Mouse (Mus musculus): ENCODE data around the gene Dsp. TPM values are rescaled to one million over a fixed set of nuclear protein-coding genes. Genes with fewer than 3 reads are reported as not detected.

Gene Dsp
- total and polyA plus RNA-seq, 2 experiments from 2014 or later, result 0.47 to 0.76 TPM

GRCm38 (mm10) chr13:38218686-38219085 lies 67.6 kb downstream of the Dsp start:
- TF ChIP-seq CTCF (IDR thresholded peaks at IDR 0.05; ENCODE audit: low read depth), result no peak
- ATAC-seq (no peak), DNase-seq (no peak)
- H3K27ac ChIP-seq (ENCODE audit: low read depth, low read length), result no peak overlapping the region
- H3K4me3 ChIP-seq (ENCODE audit: low read depth, low read length), result no peak overlapping the region
- no peaks in the 10 kb centered on the region for H3K27me3 ChIP-seq (ENCODE audit: insufficient read depth, low read length)
- WGBS, result 92% methylated on average over 3 of the region's 3 CpGs
- no peak overlapping the region for H3K9ac ChIP-seq
- H3K9me3 ChIP-seq (ENCODE audit: low read length), result no peaks in the 10 kb centered on the region
- no peak overlapping the region for H3K4me2 ChIP-seq (ENCODE audit: low read depth)
- H3K36me3 ChIP-seq (ENCODE audit: insufficient read depth), result peaks cover 62% of the 10 kb centered on the region
- no peaks in the 10 kb centered on the region for H3K4me1 ChIP-seq (ENCODE audit: insufficient read depth)

GRCm38 (mm10) chr13:38220331-38220730 lies 69.2 kb downstream of the Dsp start:
- Histone ChIP-seq H3K9ac (no peak overlapping the region), H3K9me3 (ENCODE audit: low read length) (no peaks in the 10 kb centered on the region), H3K4me1 (ENCODE audit: insufficient read depth) (no peaks in the 10 kb centered on the region), H3K4me2 (ENCODE audit: low read depth) (no peak overlapping the region), H3K36me3 (ENCODE audit: insufficient read depth) (peaks cover 71% of the 10 kb centered on the region), H3K27me3 (ENCODE audit: insufficient read depth, low read length) (no peaks in the 10 kb centered on the region), H3K27ac (ENCODE audit: low read depth, low read length) (no peak overlapping the region), H3K4me3 (ENCODE audit: low read depth, low read length) (no peak overlapping the region)
- DNase-seq (no peak), ATAC-seq (no peak)
- TF ChIP-seq CTCF (IDR thresholded peaks at IDR 0.05; ENCODE audit: low read depth), result peak; percentile 42
- WGBS, result 95% methylated on average over 6 of the region's 6 CpGs

- TF ChIP-seq CTCF (IDR thresholded peaks at IDR 0.05; ENCODE audit: low read depth), result no peak
- no peak overlapping the region for H3K27ac ChIP-seq (ENCODE audit: low read depth, low read length)
- DNase-seq, result peak; percentile 21
Observed at GRCm38 (mm10) chr13:38230177-38230821, 79.2 kb downstream of the Dsp start.

GRCm38 (mm10) chr13:38232411-38232810 lies 81.3 kb downstream of the Dsp start:
- Histone ChIP-seq H3K27me3 (ENCODE audit: insufficient read depth, low read length) (no peaks in the 10 kb centered on the region), H3K36me3 (ENCODE audit: insufficient read depth) (peaks cover 12% of the 10 kb centered on the region), H3K9ac (no peak overlapping the region), H3K4me3 (ENCODE audit: low read depth, low read length) (no peak overlapping the region), H3K4me1 (ENCODE audit: insufficient read depth) (no peaks in the 10 kb centered on the region), H3K27ac (ENCODE audit: low read depth, low read length) (no peak overlapping the region), H3K4me2 (ENCODE audit: low read depth) (no peak overlapping the region), H3K9me3 (ENCODE audit: low read length) (no peaks in the 10 kb centered on the region)
- TF ChIP-seq CTCF (IDR thresholded peaks at IDR 0.05; ENCODE audit: low read depth), result no peak
- 86% methylated on average over 4 of the region's 4 CpGs for WGBS
- ATAC-seq (no peak), DNase-seq (no peak)

More at GRCm38 (mm10) chr13:38230177-38230821, 79.2 kb downstream of the Dsp start:
- Histone ChIP-seq H3K9me3 (ENCODE audit: low read length) (no peaks in the 10 kb centered on the region), H3K4me2 (ENCODE audit: low read depth) (no peak overlapping the region), H3K27me3 (ENCODE audit: insufficient read depth, low read length) (no peaks in the 10 kb centered on the region), H3K9ac (no peak overlapping the region), H3K4me1 (ENCODE audit: insufficient read depth) (no peaks in the 10 kb centered on the region), H3K4me3 (ENCODE audit: low read depth, low read length) (no peak overlapping the region), H3K36me3 (ENCODE audit: insufficient read depth) (peaks cover 20% of the 10 kb centered on the region)
- peak; percentile 70 for ATAC-seq
- 46% methylated on average over 9 of the region's 9 CpGs for WGBS

- Histone ChIP-seq H3K4me2 (ENCODE audit: low read depth) (no peak overlapping the region), H3K27me3 (ENCODE audit: insufficient read depth, low read length) (no peaks in the 10 kb centered on the region), H3K27ac (ENCODE audit: low read depth, low read length) (no peak overlapping the region), H3K4me1 (ENCODE audit: insufficient read depth) (no peaks in the 10 kb centered on the region), H3K4me3 (ENCODE audit: low read depth, low read length) (no peak overlapping the region), H3K9ac (no peak overlapping the region), H3K9me3 (ENCODE audit: low read length) (no peaks in the 10 kb centered on the region), H3K36me3 (ENCODE audit: insufficient read depth) (peaks cover 11% of the 10 kb centered on the region)
- no peak for DNase-seq
- WGBS, result 83% methylated on average over 3 of the region's 3 CpGs
- no peak for ATAC-seq
- no peak for TF ChIP-seq CTCF (IDR thresholded peaks at IDR 0.05; ENCODE audit: low read depth)
Observed at GRCm38 (mm10) chr13:38232856-38233625, 81.9 kb downstream of the Dsp start.

GRCm38 (mm10) chr13:38234651-38235050 lies 83.6 kb downstream of the Dsp start:
- no peak for DNase-seq
- 79% methylated on average over 5 of the region's 5 CpGs for WGBS
- no peak for ATAC-seq
- Histone ChIP-seq H3K27ac (ENCODE audit: low read depth, low read length) (no peak overlapping the region), H3K4me1 (ENCODE audit: insufficient read depth) (no peaks in the 10 kb centered on the region), H3K9ac (no peak overlapping the region), H3K4me2 (ENCODE audit: low read depth) (no peak overlapping the region), H3K4me3 (ENCODE audit: low read depth, low read length) (no peak overlapping the region), H3K36me3 (ENCODE audit: insufficient read depth) (no peaks in the 10 kb centered on the region), H3K27me3 (ENCODE audit: insufficient read depth, low read length) (no peaks in the 10 kb centered on the region), H3K9me3 (ENCODE audit: low read length) (no peaks in the 10 kb centered on the region)
- TF ChIP-seq CTCF (IDR thresholded peaks at IDR 0.05; ENCODE audit: low read depth), result no peak

GRCm38 (mm10) chr13:38235370-38235769 lies 84.3 kb downstream of the Dsp start:
- Histone ChIP-seq H3K4me3 (ENCODE audit: low read depth, low read length) (no peak overlapping the region), H3K4me1 (ENCODE audit: insufficient read depth) (no peaks in the 10 kb centered on the region), H3K27me3 (ENCODE audit: insufficient read depth, low read length) (no peaks in the 10 kb centered on the region), H3K36me3 (ENCODE audit: insufficient read depth) (no peaks in the 10 kb centered on the region), H3K9me3 (ENCODE audit: low read length) (no peaks in the 10 kb centered on the region), H3K9ac (no peak overlapping the region), H3K4me2 (ENCODE audit: low read depth) (no peak overlapping the region), H3K27ac (ENCODE audit: low read depth, low read length) (no peak overlapping the region)
- WGBS, result 85% methylated on average over 3 of the region's 3 CpGs
- ATAC-seq (no peak), DNase-seq (no peak)
- TF ChIP-seq CTCF (IDR thresholded peaks at IDR 0.05; ENCODE audit: low read depth), result peak; percentile 17; the same call in 1 of the 2 replicates
